Mouse (Mus musculus): ENCODE data around the gene Aste1. TPM values are rescaled to one million over a fixed set of nuclear protein-coding genes. Genes with fewer than 3 reads are reported as not detected.
A peak's percentile ranks its signal among the peaks of the same experiment; 100 is the strongest.

Aste1 gene
- not detected in 2 replicates for polyA plus RNA-seq (2012; ENCODE audit: insufficient read depth, low replicate concordance)

- H3K4me3 ChIP-seq (replicated peaks), result peak within 1 kb of the TSS; percentile 96
- H3K9me3 ChIP-seq, result no peaks in the 10 kb centered on the region
- no peak for TF ChIP-seq GATA1 (IDR thresholded peaks at IDR 0.05; ENCODE audit: borderline replicate concordance, low read length)
- no peak for TF ChIP-seq FLI1 (IDR thresholded peaks at IDR 0.05; ENCODE audit: low read length)
- peaks cover 35% of the 10 kb centered on the region for H3K36me3 ChIP-seq (replicated peaks; ENCODE audit: low read length)
- no peaks in the 10 kb centered on the region for H3K27me3 ChIP-seq (replicated peaks)
- peaks cover 46% of the 10 kb centered on the region for H3K4me1 ChIP-seq
These were observed at the start of gene Aste1, which contains the start of gene Nek11 for GRCm38 (mm10) chr9:105395218-105395627. Gene Aste1 (plus strand): TSS chr9:105395392. Gene Nek11 (minus strand): TSS chr9:105395524.

- Histone ChIP-seq H3K4me3 (replicated peaks) (no peak overlapping the region), H3K9me3 (peaks cover 3% of the 10 kb centered on the region), H3K27me3 (replicated peaks) (no peaks in the 10 kb centered on the region), H3K36me3 (replicated peaks; ENCODE audit: low read length) (no peaks in the 10 kb centered on the region), H3K4me1 (no peaks in the 10 kb centered on the region)
- TF ChIP-seq FLI1 (IDR thresholded peaks at IDR 0.05; ENCODE audit: low read length) (no peak), GATA1 (IDR thresholded peaks at IDR 0.05; ENCODE audit: borderline replicate concordance, low read length) (no peak)
These were observed 46.8 kb upstream of the Aste1 start for GRCm38 (mm10) chr9:105348242-105349031.

GRCm38 (mm10) chr9:105349034-105349433 is 46.2 kb upstream of the Aste1 start:
- TF ChIP-seq GATA1 (IDR thresholded peaks at IDR 0.05; ENCODE audit: borderline replicate concordance, low read length) (no peak), FLI1 (IDR thresholded peaks at IDR 0.05; ENCODE audit: low read length) (no peak)
- H3K36me3 ChIP-seq (replicated peaks; ENCODE audit: low read length), result no peaks in the 10 kb centered on the region
- no peaks in the 10 kb centered on the region for H3K4me1 ChIP-seq
- no peaks in the 10 kb centered on the region for H3K27me3 ChIP-seq (replicated peaks)
- H3K4me3 ChIP-seq (replicated peaks), result no peak overlapping the region
- H3K9me3 ChIP-seq, result no peaks in the 10 kb centered on the region

GRCm38 (mm10) chr9:105362181-105362580 is 33.0 kb upstream of the Aste1 start:
- Histone ChIP-seq H3K36me3 (replicated peaks; ENCODE audit: low read length) (no peaks in the 10 kb centered on the region), H3K4me1 (no peaks in the 10 kb centered on the region), H3K27me3 (replicated peaks) (no peaks in the 10 kb centered on the region), H3K9me3 (no peaks in the 10 kb centered on the region), H3K4me3 (replicated peaks) (no peak overlapping the region)
- TF ChIP-seq FLI1 (IDR thresholded peaks at IDR 0.05; ENCODE audit: low read length), result no peak
- TF ChIP-seq GATA1 (IDR thresholded peaks at IDR 0.05; ENCODE audit: borderline replicate concordance, low read length), result no peak

- Histone ChIP-seq H3K27me3 (replicated peaks) (no peaks in the 10 kb centered on the region), H3K9me3 (no peaks in the 10 kb centered on the region), H3K36me3 (replicated peaks; ENCODE audit: low read length) (no peaks in the 10 kb centered on the region), H3K4me3 (replicated peaks) (no peak overlapping the region), H3K4me1 (no peaks in the 10 kb centered on the region)
- TF ChIP-seq GATA1 (IDR thresholded peaks at IDR 0.05; ENCODE audit: borderline replicate concordance, low read length) (no peak), FLI1 (IDR thresholded peaks at IDR 0.05; ENCODE audit: low read length) (no peak)
These were observed 31.5 kb upstream of the Aste1 start for GRCm38 (mm10) chr9:105363520-105364231.

GRCm38 (mm10) chr9:105366199-105366598 is 29.0 kb upstream of the Aste1 start:
- Histone ChIP-seq H3K36me3 (replicated peaks; ENCODE audit: low read length) (no peaks in the 10 kb centered on the region), H3K27me3 (replicated peaks) (no peaks in the 10 kb centered on the region), H3K4me1 (no peaks in the 10 kb centered on the region), H3K9me3 (no peaks in the 10 kb centered on the region), H3K4me3 (replicated peaks) (no peak overlapping the region)
- TF ChIP-seq FLI1 (IDR thresholded peaks at IDR 0.05; ENCODE audit: low read length), result no peak
- TF ChIP-seq GATA1 (IDR thresholded peaks at IDR 0.05; ENCODE audit: borderline replicate concordance, low read length), result no peak

- TF ChIP-seq FLI1 (IDR thresholded peaks at IDR 0.05; ENCODE audit: low read length), result no peak
- no peak for TF ChIP-seq GATA1 (IDR thresholded peaks at IDR 0.05; ENCODE audit: borderline replicate concordance, low read length)
- no peaks in the 10 kb centered on the region for H3K36me3 ChIP-seq (replicated peaks; ENCODE audit: low read length)
- no peaks in the 10 kb centered on the region for H3K4me1 ChIP-seq
- no peak overlapping the region for H3K4me3 ChIP-seq (replicated peaks)
- no peaks in the 10 kb centered on the region for H3K9me3 ChIP-seq
- no peaks in the 10 kb centered on the region for H3K27me3 ChIP-seq (replicated peaks)
These were observed 26.6 kb upstream of the Aste1 start for GRCm38 (mm10) chr9:105368605-105369004.

GRCm38 (mm10) chr9:105374361-105374760 is 20.8 kb upstream of the Aste1 start:
- Histone ChIP-seq H3K27me3 (replicated peaks) (no peaks in the 10 kb centered on the region), H3K36me3 (replicated peaks; ENCODE audit: low read length) (no peaks in the 10 kb centered on the region), H3K9me3 (no peaks in the 10 kb centered on the region), H3K4me1 (no peaks in the 10 kb centered on the region), H3K4me3 (replicated peaks) (no peak overlapping the region)
- TF ChIP-seq GATA1 (IDR thresholded peaks at IDR 0.05; ENCODE audit: borderline replicate concordance, low read length) (no peak), FLI1 (IDR thresholded peaks at IDR 0.05; ENCODE audit: low read length) (no peak)

- Histone ChIP-seq H3K27me3 (replicated peaks) (no peaks in the 10 kb centered on the region), H3K9me3 (no peaks in the 10 kb centered on the region), H3K4me1 (no peaks in the 10 kb centered on the region), H3K4me3 (replicated peaks) (no peak overlapping the region), H3K36me3 (replicated peaks; ENCODE audit: low read length) (no peaks in the 10 kb centered on the region)
- TF ChIP-seq GATA1 (IDR thresholded peaks at IDR 0.05; ENCODE audit: borderline replicate concordance, low read length) (no peak), FLI1 (IDR thresholded peaks at IDR 0.05; ENCODE audit: low read length) (no peak)
These were observed 18.8 kb upstream of the Aste1 start for GRCm38 (mm10) chr9:105376411-105376810.
